Mouse (Mus musculus): ENCODE data around the gene Emilin2.

The Emilin2 gene

DNA sequence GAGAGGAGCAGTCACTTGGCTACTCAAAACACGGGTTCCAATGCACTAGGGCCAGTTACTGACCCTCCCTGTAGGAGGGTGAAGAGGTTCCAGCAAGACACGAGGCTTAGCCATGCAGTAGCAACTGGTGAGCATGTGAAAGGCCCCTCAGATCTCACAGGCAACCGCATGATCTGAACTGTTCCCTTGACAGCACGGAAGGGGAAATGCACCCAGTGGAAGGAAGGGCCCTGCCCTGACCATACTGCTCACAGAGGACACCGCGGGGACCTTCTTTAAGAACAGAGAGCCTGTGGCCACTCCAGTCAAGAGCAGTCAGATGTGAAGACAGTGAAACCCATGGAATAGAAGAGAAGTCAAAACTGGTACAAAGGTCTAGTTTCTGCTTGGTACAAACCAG is 48.6 kb downstream of the Emilin2 start:
- no peak for DNase-seq

DNA sequence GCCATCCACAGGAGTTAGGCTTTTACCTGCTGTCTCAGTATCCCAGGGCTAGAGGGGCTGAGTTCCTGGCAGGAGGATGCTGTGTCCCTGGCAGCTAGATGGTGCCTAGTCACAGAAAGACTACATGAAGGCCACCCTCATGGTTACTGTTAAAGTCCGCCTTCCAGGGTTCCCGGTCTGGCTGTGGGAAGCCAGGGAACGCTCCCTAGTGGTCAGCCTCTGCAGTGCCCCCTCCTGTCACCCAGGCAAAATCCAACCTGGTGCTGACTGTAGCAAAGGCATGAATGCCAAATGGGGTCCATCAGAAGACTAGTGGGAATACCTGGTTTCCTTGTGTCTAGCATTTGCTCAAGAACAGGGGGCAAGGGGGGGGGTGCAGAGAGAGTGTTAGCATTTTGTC is 51.1 kb downstream of the Emilin2 start:
- no peak for DNase-seq

DNA sequence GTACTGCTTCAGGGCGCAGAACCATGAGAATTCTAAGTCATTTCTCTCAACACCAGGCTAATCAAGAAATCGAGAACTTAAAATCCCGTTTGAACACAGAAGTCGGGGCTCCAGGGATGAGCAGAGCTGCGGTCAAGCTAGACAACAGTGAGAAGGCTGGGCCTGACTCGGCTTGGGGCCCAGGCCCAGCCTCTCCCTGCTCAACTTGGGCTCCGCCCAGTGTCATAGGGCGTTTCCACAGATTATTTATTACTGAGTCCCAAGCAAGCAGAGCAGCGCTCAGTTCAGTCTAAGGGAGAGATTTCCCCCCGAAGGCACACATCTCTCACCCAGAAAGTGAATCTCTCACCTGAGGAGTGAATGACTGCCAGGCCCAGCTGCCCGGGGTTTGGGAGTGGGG is 52.1 kb downstream of the Emilin2 start:
- no peak for DNase-seq

DNA sequence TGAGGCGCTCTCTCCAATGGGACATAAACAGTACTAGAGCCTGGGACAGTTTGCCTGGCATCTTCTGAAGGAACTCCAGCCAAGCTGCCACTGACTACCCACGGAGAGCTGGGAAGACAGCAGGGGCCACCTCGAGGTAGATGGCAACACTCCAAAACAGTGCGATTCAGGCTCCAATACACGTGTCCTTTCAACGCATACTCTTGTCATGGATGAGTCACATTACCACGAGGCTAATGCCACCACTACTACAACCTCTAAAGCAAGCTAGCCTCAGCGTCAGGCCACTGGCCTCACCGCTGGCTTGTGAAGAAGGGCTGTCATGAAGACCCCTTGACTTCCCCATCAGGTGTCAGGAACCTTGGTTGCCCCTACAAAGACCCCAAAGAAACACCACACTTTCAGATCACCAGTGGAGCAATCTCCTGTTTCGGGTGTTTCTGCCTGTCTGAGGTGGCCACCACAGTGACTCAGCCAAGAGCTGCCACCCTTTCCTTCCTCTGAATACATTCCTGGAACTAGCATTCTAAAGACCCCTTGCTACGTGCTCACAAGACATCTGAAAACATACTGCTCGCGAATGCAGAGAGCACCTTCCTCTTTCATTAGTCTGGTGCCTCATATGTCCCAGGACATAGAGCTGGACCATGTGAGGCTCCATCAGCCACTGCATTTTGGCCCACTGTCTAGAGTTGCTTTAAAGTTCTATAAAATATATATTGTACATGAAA is 54.8 kb downstream of the Emilin2 start:
- no peak for DNase-seq

DNA sequence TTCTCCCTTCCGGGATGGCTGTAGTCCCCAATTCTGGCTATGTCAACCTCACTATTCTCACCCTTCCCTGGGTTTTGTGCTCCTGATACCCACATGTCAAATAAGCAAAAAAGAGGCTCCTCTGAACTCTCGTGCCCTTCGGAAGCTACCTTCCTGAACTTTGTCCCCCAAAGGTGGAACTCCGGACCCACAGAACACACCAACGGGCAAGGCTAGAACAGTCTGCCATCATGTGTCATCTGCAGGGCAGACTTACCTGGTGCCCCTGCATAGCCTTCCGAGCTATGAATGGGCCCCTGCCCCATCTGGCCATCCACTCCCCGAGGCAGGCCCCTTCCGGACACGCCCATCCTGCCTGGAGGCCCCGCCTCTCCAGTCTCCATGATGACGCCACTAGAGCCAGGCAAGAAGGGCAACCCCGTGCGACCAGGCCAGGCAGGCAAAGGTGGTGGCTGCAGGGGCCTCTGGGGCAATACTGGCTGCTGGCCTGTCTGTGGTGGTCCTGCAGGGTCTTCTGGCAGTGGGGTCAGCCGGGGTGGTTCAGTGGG is 55.6 kb downstream of the Emilin2 start:
- DNase-seq = no peak

DNA sequence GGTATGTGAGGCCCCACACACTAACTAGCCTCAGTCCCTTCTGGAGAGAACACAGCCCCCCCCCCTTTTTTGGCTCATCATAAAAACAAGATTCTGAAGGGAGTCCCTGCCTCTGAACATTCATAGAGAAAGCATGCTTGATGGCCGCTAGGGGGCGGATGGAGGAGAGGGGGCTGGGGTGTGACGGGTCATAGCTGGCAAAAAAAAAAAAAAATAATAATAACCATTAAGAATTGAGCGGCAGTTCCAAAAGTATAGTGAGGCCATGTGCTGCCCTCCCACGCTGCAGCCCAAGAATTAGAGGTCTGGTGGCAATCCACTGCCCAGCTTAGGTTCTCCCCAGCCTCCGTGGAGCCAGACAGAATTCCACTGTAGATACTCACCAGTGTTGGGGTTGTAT is 57.0 kb downstream of the Emilin2 start:
- no peak for DNase-seq

DNA sequence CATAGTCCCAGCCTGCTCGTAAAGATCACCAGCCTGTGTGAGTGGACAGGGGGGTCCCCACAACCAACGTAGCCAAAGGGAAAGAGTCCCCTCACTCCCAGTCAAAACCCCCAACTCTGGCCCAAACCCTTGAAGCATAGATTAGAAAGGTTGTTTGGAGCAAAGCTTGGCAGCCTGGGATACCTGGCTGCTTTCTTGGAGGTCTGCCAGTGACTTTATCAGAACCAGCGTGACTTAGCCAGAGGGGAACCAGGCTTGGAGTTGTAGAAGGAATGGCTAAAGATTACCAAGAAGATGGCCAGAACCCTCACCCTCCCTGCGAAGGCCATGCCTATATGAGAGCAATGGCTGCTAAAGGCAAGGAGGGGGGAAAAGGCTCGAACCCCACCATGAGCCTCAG is 57.7 kb downstream of the Emilin2 start:
- DNase-seq = no peak

DNA sequence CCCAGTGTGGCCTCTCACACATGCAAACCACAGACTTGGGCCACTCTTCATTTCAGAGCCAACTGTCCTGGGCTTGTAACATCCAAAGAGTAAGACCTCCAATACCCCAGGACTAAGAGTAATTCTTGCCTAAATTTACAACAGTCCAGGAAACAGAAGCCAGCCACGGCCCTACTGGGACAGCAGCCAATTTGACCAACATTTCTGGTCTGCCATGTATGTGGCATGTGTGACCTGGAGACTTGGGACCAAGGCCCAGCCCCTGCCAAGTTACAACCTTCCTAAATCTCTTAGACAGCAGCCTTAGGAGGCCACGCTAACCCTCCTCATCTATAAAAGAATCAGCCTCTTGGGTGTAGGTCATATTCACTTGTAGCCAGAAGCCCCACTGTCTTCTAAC is 58.4 kb downstream of the Emilin2 start:
- no peak for DNase-seq

DNA sequence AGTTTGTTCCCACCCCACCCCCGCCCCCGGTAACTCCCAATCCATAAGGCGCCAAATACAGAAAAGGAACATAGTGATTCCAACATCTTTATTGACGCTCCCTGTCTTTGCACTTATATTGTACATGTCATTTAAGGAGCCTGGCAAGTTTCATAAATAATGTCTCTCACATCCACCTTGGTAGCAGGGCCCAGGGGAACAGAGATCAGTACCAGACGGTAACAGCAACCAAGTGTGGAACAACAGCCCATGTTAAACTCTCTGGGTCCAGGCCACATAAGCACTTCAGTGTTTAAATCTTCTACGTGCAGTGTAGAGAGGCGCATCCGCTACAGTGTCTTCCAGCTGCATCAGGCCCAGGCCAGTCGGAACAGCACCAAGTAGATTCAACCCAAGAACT is 59.7 kb downstream of the Emilin2 start:
- DNase-seq = no peak

DNA sequence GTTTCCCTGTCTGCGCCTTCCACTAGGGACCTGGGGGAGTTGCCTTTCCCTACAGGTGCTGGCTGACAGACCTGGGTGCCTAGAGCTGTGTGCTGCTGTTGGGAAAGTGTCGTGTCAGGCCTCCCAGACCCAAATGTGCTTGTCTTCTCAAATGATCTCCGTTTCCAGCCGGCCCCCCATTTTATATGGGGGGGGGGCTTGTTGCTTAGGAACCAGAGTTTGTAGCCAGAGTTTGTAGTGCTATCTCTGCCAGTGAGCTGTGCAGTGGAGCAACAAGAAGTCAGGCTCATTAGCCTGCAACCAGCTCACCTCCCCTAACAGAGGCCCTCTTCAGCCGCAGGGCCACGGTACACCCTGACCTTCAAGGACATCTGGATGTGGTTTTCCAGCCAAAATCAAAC is 60.2 kb downstream of the Emilin2 start:
- DNase-seq = no peak

DNA sequence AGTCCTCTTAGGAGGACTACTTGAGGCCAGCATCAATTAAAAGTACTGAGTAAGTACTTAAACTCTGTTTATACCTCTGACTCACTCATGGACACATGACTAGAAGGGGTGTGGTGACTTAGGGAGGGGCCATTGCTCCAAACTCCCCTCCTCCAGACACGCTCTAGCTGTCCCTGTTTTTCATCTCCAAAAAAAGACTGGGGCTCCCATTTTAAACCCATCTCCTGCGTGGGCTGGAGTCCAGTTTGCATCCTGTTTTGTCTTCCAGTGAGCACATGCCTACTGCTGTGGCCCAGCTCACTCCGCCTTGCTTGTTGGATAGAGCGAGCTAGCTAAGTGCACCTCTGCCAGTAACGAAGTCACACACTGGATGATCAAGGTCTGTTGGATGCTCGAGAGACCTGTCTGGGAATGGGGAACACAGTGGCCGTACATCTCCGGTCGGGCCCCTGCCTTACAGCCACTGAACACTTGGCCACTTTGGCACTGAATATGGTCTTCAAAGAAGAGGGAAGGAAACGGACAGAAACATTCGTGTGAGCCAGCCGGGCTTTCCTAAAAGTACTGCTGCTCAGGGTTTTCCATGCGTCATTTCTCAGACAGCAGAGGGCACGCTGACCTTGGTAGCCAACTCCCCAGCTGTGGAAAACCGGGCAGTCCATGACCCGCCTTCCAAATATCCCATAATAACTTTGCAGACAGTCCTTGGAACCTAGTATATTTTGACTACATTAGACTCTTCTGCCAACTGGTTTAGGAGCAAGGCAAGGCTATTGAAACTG is 60.8 kb downstream of the Emilin2 start:
- DNase-seq = peak; percentile 52

DNA sequence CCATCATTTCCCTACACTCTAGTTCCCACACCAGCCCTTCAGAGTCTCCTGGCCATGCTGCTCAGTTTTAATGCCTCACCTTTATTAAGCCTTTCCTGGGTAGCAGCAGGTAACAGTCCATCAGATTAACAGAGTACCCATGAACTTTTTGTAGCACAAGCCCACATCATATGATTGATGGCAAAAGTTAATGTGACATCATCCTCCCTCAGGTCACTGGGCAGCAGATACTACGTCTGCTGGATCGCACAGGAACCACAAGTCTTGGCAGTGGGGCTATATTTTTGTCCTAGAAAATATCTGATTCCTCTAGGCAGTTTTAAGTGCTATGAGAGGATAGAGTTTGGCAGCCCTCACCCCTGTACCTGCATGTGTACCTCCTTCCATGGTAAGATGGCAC is 61.7 kb downstream of the Emilin2 start:
- no peak for DNase-seq

DNA sequence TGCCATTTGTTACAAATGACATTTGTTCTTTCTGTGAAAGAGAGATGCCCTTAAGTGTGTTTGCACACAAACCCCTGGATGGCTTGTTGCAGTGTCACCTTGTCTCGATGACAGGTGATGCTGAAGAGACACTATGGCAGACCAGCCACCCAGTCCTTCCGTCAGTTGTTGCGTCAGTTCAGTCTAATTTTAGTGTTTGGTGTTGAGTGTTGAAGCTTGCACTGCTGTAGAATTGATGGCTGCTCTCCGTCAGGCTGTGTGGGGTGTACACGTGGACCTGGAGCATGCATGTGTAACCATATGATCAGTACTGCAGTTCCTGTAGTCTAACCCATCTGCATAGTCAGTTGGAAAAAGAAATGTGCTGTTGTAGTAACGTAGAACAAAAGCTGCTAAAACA is 62.8 kb downstream of the Emilin2 start:
- DNase-seq = peak; percentile 52

DNA sequence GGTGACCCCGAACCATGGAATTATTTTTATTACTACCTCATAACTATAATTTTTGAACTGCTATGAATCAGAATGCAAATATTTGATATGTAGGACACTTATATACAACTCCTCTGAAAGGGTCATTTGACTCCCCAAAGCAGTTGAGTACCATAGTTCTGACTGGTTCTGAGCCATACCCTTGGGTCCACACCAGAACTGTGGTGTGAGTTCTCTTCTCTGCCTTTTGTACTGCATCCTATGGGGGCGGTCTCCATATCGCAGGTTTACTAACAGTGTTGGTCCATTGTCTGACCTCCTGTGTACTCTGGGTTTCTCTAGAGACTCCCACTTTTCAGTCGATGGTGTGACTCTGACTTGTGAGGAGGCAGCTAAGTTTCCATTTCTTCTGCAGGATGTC is 65.8 kb downstream of the Emilin2 start:
- DNase-seq = no peak

DNA sequence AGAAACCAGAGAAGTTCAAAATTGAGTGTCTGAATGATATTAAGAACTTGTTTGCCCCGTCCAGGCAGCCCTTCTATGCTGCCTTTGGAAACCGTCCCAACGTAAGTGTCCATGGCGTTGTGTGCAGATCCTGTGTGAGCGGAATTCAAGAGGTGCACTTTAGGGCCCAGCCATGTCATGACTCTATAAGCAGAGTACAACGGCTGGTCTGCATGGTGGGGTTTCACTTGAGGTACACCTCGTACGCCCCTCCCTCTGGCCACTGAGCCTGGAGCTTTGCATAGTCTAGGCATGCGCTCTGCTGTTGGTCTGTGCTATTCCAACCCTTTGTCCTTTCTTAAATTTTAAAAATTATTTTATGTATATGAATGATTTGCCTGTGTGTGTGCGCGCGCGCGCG is 66.6 kb downstream of the Emilin2 start:
- DNase-seq = no peak

DNA sequence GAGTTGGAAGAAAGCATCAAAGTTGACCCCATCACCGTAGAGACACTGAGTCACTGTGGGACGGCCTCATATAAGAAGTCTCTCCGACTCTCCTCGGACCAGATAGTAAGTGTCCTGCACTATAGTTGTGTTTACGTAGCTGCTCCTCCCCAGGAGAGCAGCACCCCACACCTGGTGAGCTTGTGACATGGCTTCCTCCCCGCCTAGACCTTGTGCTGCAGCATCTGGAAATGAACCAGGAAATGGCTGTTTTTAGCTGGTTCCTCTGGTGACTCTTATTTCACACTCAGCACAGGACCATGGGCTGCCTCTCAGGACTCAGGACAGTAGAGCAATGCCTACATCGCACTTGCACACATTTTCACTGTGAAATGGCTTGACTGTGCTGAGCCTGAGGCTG is 69.1 kb downstream of the Emilin2 start:
- no peak for DNase-seq

DNA sequence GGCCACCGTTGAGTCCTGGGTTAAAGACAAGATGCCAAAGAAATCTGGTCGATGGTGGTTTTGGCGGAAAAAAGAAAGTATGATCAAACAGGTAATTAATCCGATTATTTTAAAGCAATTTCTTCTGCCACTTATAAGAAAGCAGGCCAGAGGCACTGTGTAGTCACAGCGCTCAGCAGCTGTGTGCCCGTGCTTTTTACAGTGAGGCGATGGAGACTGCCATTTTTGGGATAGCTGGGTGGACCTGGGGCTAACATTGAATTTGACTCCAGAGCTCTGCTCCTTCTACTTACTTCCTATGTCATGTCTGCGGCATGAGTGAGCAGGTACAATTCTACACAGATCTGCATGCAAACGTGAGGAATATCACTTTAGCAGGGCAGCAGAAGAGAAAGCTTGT is 71.0 kb downstream of the Emilin2 start:
- no peak for DNase-seq

DNA sequence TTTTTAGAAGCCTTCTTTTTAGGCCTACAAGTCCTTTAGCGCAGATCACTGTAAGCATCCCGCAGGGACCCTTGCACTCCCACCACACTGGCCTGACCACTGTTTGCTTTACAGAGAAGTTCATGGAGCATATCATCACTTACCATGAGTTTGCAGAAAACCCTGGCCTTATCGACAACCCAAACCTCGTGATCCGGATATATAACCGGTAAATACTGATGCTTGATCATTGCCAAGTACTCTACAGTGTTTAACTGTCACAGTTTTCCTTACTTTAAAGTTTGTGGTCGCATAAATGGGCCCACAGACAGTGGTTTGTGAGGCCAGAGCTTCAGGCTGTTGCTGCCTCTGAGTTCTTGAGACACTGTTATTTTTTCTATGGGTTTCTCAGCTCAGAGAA is 73.3 kb downstream of the Emilin2 start:
- no peak for DNase-seq

DNA sequence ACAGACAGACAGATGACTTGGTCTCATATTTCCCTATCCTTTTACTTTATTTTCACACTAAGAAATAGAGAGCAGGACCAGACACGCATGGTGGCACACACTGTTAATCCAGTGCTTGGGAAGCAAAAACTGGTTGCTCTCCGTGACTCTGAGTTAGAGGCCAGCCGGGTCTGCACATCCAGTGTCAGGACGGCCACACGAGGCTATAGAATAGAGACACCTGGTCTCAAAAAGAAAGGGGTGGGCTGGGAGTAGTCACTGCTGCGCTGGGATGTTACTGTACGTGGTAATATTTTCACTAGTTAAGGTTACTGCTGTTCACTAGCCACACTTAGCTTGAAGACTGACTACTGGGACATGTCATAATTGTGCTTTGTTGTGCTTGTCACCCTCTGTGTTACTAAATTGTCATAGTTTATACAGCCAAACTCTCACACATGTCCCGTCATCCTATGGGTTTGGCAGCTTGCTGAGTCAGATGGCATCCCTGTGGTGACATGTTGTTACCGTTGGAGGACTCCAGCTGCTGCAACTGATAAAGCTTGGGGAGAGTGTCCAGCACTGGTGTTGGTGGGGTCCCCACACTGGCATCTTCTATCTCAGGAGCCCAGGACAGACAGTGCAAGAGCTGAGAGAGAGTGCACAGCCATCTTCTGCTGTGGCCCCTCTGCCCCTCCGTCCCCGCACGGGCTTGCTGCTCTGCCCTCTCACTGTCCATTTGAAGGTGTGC is 76.4 kb downstream of the Emilin2 start:
- DNase-seq = no peak

DNA sequence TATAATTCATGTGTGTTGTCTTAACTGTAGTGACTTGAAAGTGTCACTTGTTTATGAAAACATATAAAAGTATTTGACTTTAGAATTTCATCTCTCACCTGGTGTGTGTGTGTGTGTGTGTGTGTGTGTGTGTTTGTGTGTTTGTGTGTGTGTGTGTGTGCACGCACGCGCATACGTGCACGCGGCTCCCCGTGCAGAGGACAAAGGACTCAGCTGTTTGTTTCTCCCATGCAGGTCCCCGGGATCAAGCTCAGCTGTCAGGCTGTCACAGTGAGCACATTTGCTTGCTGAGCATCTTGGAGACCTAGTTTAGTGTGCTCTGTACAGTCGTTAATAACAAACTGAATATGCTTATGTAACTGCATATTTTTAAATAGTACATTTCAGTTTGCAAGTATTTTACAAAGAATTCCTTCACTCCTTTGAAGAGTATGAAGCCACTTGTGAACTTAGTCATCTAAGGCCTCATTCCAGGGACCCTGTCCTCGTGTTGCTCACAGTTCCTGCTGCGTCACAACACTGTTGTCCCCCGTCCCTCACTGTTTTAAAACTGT is 77.7 kb downstream of the Emilin2 start:
- no peak for DNase-seq

DNA sequence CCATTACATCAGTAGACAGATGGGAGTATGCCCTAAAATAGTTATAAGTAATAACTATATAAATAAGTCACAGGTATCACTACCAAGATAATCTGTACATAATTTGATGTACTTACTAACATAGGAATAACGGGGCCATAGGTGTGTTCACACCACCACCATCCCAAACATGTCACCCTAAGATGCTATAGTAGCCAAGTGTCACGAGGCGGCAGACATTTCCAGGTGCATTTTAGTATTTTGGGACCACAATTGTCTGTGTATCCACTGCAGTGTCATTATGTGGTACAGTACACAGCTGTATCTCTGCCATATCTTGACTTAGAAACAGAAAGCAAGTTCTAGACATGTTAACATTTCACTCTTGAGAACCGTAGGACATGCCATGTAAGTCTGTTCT is 78.6 kb downstream of the Emilin2 start:
- no peak for DNase-seq

DNA sequence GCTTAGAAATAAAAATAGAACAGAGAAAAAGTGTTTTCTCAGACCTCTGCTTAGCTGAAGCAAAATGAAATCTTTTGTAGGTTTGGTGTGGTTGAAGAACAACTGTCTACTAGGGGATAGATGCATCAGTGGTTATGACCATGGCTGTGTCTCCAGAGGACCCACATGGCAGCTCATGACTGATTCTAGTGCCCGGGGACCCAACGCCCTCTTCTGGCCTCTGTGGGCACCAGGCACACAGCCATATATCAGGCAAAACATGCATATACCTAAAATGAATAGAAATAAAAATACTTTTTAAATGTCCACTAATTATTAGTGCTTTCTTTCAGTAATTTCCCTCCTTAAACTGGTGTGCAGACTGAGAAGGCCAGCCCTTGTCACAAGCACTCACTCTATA is 79.8 kb downstream of the Emilin2 start:
- DNase-seq = no peak

DNA sequence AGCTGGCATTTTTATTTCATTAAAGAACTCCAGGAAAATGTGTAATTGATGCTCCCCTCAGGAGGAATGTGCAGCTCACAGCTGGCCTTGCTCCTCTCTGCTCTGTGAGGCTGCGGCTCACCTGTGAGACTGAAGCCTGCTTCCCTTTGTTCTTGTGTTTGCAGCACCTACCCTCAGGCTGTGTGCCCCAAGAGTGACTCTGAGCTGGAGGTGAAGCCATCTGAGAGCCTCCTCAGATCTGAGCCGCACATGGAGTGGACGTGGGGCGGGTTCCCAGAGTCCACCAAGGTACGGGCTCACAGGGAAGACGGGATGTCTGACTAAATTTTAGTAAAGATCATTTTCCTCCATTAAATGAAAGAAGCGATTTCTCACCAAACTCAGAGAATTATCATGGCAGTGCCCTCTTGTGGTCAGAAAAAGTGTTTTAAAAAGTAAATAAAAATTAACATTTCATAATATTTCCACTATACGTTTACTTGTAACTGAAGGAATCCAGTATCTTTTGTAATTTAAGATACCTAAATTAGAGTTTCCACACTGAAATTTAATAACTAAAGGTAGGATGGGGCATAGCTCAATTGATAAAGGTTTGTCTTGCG is 81.6 kb downstream of the Emilin2 start:
- DNase-seq = no peak
